Mouse (Mus musculus) layer of hippocampus, adult 2 months (tissue): ENCODE data around the gene Prpf19. TPM values are rescaled to one million over a fixed set of nuclear protein-coding genes. Genes with fewer than 3 reads are reported as not detected.

Experiments
- DNase-seq, 2 experiments: peaks; one replicate each; pipeline ENCODE4 v3.0.0; 2022; ENCODE audit warnings: low spot score in 2 of 2
- H3K27ac ChIP-seq: fragments of 200-600 bp; 2 replicates; pipeline ENCODE4 v1.8.1; 2022
- H3K4me3 ChIP-seq: fragments of 200-600 bp; 2 replicates; pipeline ENCODE4 v1.8.1; 2022; ENCODE audit warnings: mild to moderate bottlenecking
- CTCF ChIP-seq: fragments of 200-600 bp; conservative IDR thresholded peaks from 2 replicates; pipeline ENCODE4 v1.8.1; 2022; ENCODE audit warnings: antibody characterized with exemption, mild to moderate bottlenecking, moderate library complexity
- total RNA-seq, 2 experiments: library from RNA; stranded (reverse); gene quantifications; 2 replicates each; pipeline ENCODE4 v1.2.3; 2021

Gene Prpf19
- total RNA-seq, 2 experiments from 2014 or later = 196 to 198 TPM

GRCm38 (mm10) chr19:10869886-10870527, 25.0 kb upstream of the Prpf19 start, which contains the start of gene Tmem132a:
Gene Tmem132a (minus strand): TSS chr19:10869940.
- H3K4me3 ChIP-seq = peak within 1 kb of the TSS; percentile 91
- H3K27ac ChIP-seq = peak within 1 kb of the TSS; percentile 94
- TF ChIP-seq CTCF = no peak
- no peak for DNase-seq

- H3K27ac ChIP-seq = no peak overlapping the region
- H3K4me3 ChIP-seq = no peak overlapping the region
- no peak for TF ChIP-seq CTCF
- no peak for DNase-seq
Measured at GRCm38 (mm10) chr19:10870676-10871075, 24.4 kb upstream of the Prpf19 start.

GRCm38 (mm10) chr19:10871328-10871961, 23.6 kb upstream of the Prpf19 start:
- no peak overlapping the region for H3K4me3 ChIP-seq
- H3K27ac ChIP-seq = no peak overlapping the region

GRCm38 (mm10) chr19:10878201-10878837, 16.7 kb upstream of the Prpf19 start:
- DNase-seq = no peak
- H3K4me3 ChIP-seq = peak overlapping the region; percentile 34
- peak overlapping the region; percentile 88 for H3K27ac ChIP-seq
- TF ChIP-seq CTCF = no peak

More at GRCm38 (mm10) chr19:10871328-10871961, 23.6 kb upstream of the Prpf19 start:
- TF ChIP-seq CTCF = no peak
- no peak for DNase-seq

GRCm38 (mm10) chr19:10880085-10880974, 14.7 kb upstream of the Prpf19 start:
- Histone ChIP-seq H3K27ac (peak overlapping the region; percentile 95), H3K4me3 (peak overlapping the region; percentile 80)
- TF ChIP-seq CTCF = peak; percentile 73
- DNase-seq = peak in 1 of 2 experiments; percentile 54

GRCm38 (mm10) chr19:10880975-10881425, 14.0 kb upstream of the Prpf19 start:
- no peak for DNase-seq
- Histone ChIP-seq H3K4me3 (peak overlapping the region; percentile 80), H3K27ac (peak overlapping the region; percentile 95)
- TF ChIP-seq CTCF = no peak

GRCm38 (mm10) chr19:10881426-10882154, 13.4 kb upstream of the Prpf19 start, which contains the start of gene Tmem109:
Gene Tmem109 (minus strand): TSS chr19:10882001.
- peak; percentile 92 to 94 for DNase-seq
- H3K27ac ChIP-seq = peak within 1 kb of the TSS; percentile 95
- TF ChIP-seq CTCF = peak; percentile 48
- peak within 1 kb of the TSS; percentile 80 for H3K4me3 ChIP-seq

- H3K4me3 ChIP-seq = no peak overlapping the region
- no peak for TF ChIP-seq CTCF
Measured at GRCm38 (mm10) chr19:10892201-10892600, 2.8 kb upstream of the Prpf19 start.

GRCm38 (mm10) chr19:10895708-10896107, 677 bp downstream of the Prpf19 start:
- peak overlapping the region; percentile 87 for H3K4me3 ChIP-seq
- TF ChIP-seq CTCF = no peak
- H3K27ac ChIP-seq = peak overlapping the region; percentile 91
- no peak for DNase-seq

More at GRCm38 (mm10) chr19:10892201-10892600, 2.8 kb upstream of the Prpf19 start:
- no peak for DNase-seq
- no peak overlapping the region for H3K27ac ChIP-seq

GRCm38 (mm10) chr19:10896849-10897248, 1.8 kb downstream of the Prpf19 start:
- peak overlapping the region; percentile 87 for H3K4me3 ChIP-seq
- no peak for TF ChIP-seq CTCF
- H3K27ac ChIP-seq = peak overlapping the region; percentile 91; the same call in 1 of the 2 replicates
- DNase-seq = no peak

- H3K27ac ChIP-seq = no peak overlapping the region
- DNase-seq = no peak
- TF ChIP-seq CTCF = no peak
- no peak overlapping the region for H3K4me3 ChIP-seq
Measured at GRCm38 (mm10) chr19:10897491-10897890, 2.5 kb downstream of the Prpf19 start.

- no peak for DNase-seq
- H3K4me3 ChIP-seq = no peak overlapping the region
- H3K27ac ChIP-seq = no peak overlapping the region
- no peak for TF ChIP-seq CTCF
Measured at GRCm38 (mm10) chr19:10900315-10900714, 5.3 kb downstream of the Prpf19 start.
